Mouse (Mus musculus): ENCODE results near the gene Celf2.
"Not testable (repeated sequence)": the region's sequence is repeated elsewhere in the genome, so short reads cannot be mapped to it uniquely, and the experiment has no call there.

The Celf2 gene

DNA sequence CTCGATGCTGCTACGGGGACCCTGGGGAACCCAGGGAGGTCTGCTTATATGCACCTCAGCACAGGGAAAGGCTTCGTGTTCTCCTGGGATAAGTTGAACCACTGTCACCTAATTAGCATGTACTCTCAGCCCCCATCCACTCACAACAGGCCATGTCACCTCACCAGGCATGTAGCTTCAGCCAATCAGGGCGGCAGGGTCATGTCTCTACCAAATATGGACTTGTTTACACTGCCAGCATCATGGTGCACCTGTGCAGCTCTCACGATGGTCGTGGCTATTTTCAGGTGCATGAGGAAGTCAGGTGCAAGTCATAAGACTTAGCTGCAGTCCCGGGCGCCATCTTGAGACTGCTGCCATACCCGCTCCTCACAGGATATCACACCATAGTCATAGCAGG is at the start of gene Celf2:
Celf2 (minus strand) TSS at position 101 of the 400 bp plus-strand sequence.
- not testable (repeated sequence) for DNase-seq

DNA sequence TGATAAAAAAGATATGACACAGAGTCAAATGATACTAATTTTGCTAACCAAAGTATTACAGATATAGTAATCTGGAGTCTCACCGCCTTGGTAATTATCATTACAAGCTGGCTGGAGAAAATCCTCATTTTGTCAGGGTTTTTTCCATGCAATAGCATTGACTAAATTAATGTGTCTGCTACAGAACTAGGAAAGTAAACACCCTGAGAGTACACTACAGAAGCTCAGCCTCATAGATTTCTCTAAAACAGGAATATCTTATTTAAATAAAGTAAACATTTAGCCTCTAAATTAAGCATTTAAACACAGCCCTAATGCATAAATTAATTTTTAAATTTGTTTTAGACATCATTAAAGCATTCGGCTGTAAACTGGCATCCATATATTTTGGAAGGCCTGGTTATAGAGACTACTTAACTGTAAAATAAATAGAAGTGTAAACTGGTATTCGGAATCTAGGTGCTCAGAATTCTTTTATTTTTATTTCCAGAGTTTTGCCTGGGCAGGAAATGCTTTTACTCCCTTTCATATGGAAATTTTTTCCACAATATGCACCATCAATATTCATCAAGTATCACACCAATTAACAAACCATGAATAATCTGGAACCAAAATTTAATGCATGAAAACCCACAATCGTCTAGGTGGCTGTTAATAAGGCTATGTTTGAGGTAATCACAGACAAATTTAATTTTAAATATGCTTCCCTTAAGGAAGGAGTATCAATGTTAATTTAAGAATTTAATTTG is 46.0 kb upstream of the Celf2 start:
- DNase-seq, result no peak

- no peak for DNase-seq
These were observed 45.2 kb upstream of the Celf2 start for GRCm38 (mm10) chr2:7554601-7555000.

- DNase-seq, result no peak
These were observed 43.5 kb upstream of the Celf2 start for GRCm38 (mm10) chr2:7552887-7553286.

- DNase-seq, result no peak
These were observed 39.5 kb upstream of the Celf2 start for GRCm38 (mm10) chr2:7548886-7549285.

- no peak for DNase-seq
These were observed 25.3 kb upstream of the Celf2 start for GRCm38 (mm10) chr2:7534615-7535204.

- DNase-seq, result no peak
These were observed 24.8 kb upstream of the Celf2 start for GRCm38 (mm10) chr2:7534195-7534594.

DNA sequence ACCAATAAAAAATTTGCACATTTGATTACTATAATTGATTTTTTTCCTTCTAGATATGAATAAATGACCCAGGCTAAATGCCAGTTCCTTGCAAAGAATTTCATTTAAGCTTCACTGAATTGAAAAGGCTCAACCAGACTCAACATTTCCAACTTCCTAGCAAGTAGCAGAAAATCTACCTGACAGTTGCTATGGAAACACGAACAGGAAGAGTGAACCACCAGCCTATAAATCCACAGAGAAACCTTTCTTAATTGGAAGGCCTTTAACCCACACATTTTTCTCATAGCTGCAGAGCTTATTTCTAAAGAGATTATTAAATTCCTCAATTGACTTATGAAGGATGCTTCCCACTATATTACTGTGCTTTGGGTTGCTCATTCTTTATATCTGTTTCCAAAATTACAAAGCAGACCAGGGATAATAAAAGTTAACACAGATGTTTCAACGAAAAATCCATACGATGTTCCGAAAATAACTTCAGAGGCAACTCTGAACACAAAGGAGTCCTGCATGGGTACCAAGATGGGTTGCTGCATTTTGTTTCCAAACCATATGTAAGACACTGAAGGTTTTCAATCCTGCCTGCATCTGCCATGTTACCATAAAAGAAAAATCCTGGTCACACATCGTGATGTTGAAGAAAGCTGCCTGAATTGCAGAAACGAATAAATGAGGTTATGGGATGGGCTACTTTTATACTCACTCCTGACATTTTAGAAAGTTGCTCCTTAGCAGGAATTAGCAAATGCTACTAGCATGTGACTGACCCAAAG is 22.0 kb upstream of the Celf2 start:
- DNase-seq, result no peak

- no peak for DNase-seq
These were observed 21.3 kb upstream of the Celf2 start for GRCm38 (mm10) chr2:7530461-7531184.

DNA sequence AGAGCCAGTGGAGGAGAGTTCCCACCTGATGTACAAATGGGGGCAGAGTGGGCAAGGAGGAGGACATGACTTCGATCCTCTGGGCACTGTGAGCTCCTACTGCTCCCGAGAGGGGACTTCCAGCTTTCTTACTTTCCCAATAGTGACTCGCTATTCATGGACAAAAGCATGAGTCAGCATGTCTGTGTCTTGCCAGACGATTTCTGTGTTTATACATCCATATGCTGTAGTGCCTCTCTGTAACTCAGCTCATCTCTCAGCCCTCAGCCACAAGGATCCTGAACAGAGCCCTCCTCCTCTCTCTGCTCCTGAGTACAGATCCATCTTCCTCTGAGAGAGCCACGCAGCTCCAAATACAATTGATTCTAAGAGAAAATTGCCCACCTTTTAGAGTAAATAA is 20.3 kb upstream of the Celf2 start:
- DNase-seq, result no peak

GRCm38 (mm10) chr2:7526696-7527095 is 17.3 kb upstream of the Celf2 start:
- DNase-seq, result peak; percentile 6 to 20

GRCm38 (mm10) chr2:7519473-7519872 is 10.1 kb upstream of the Celf2 start:
- DNase-seq, result no peak

DNA sequence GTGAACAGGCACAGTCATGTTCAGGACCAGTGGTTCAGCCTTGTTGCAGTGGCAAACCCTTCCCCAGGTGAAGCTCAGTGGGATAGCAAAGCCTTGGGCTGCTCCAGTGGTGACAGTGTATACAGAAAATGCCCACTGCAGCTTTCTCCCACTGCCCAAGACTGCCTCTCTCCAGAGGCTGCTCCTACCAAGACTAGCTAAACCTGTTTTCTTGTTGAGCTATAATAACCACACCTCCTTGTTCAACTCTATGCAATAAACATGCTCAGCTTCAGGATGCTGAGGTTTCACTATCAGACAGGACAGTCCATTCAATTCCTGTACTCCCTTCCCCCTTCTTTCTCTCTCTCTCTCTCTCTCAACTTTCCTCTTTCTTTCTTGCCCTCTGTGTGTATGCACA is 15.9 kb downstream of the Celf2 start:
- DNase-seq, result no peak

DNA sequence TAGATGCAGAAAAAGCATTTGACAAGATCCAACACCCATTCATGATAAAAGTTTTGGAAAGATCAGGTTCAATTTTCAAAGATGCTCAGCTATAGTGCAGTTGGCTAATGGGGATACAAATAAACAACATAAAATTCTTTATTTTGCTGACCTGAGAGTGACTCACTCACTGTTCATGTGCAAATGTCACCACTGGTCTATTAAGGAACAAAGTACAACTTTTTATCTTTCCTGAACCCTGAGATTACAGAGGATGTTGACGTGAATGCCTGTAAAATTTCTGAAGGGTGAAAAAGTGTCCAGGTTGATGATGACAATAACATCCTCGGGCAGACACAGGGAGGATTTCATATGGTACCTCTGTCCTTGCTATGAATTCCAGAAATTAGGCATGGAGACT is 24.4 kb downstream of the Celf2 start:
- no peak for DNase-seq

DNA sequence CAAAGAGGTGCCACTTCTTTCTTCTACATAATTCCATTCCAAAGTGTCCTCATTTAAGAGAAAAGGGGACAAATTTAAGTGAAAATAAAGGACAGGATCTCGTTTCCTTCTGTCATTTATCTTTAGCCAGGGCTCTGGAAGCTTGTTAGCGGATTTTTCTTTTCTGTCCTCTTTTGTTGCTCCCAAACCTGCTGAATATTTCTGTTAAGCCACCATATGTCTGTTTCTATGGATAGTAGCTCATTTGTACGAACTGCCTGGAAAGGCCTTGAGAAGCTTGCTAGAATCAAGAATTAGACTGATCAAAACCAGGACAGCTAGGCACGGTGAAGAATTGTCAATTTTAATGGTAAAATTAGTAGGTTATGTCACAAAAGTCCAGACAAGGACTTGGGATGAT is 27.3 kb downstream of the Celf2 start:
- DNase-seq, result no peak

- no peak for DNase-seq
These were observed 48.9 kb downstream of the Celf2 start for GRCm38 (mm10) chr2:7460329-7461056.

DNA sequence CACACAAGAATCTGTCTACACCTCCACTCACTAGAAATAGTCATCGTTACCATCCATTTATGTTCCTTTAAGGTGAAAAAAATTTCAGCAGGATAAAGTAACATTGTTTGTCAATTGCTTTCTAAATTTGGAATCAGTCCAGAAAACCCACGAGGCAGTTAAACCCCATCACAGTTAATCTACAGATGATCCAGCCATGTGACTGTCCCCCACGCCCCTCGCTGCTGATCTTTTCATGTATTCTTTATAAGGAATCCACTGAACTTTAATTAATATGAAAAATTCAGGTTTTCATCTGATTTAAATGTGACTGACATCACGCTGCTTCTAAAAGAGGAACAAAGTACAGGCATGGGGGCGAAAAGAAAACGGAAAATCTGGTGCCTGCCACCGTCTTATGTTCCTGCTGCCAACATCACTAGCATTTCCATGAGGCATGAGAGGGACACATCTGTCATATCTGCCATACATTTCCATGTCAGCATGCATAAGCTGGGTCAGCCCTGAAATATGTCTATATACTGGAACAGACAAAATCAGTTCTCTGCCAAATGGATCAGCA is 70.6 kb downstream of the Celf2 start:
- DNase-seq, result no peak

DNA sequence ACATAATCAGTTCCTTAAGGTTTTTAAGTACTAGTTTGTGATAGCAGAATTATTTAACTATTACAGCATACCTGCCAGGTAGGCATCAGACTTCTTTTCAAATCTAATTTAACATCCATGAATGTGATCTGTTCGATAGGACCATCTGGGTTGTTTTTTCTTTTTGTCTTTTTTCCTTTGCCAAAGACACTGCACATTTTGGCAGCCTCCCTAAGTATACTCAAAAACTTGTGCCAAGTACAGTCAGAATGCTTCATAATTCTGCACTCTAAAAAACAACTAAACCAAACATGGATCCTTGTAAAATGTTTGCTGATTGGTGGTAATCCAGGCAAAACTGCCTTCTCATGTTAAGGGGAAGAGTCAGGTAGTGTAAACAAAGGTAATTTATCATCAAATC is 82.9 kb downstream of the Celf2 start:
- DNase-seq, result no peak

- no peak for DNase-seq
These were observed 108.8 kb downstream of the Celf2 start for GRCm38 (mm10) chr2:7400530-7400929.

DNA sequence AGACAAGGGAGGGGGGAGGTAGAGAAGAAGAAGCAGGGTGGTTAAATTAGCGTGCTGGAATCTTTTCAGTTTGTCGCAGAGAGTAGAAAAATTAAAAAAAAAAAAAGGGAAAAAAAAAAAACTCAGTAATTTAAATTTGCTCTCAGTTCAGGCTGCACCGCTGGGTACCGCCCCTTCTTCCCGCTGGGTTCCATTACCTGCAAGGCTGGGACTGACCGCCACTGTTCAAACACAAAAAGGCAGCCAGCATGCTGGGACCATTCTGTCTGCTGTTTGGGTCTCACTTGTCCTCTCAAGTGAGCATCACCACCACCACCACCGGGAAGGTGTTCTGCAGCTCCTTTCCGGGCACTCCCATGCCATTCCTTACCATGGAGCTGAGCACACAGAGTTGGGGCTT is 113.4 kb downstream of the Celf2 start:
- no peak for DNase-seq

- DNase-seq, result no peak
These were observed 113.9 kb downstream of the Celf2 start for GRCm38 (mm10) chr2:7395473-7395872.

- DNase-seq, result no peak
These were observed 116.9 kb downstream of the Celf2 start for GRCm38 (mm10) chr2:7392500-7392899.
